Mouse (Mus musculus) testis, adult 2 months (tissue): ENCODE results near the gene Vdac1. TPM values are rescaled to one million over a fixed set of nuclear protein-coding genes. Genes with fewer than 3 reads are reported as not detected.

Experiments
- H3K27ac ChIP-seq: fragments of 200-500 bp; 2 replicates; pipeline ENCODE4 v1.5.1; 2012; ENCODE audit warnings: low read depth, low read length; ENCODE audit not compliant: control insufficient read depth, insufficient read depth
- H3K27me3 ChIP-seq: fragments of 200-500 bp; 2 replicates; pipeline ENCODE4 v1.6.1; 2012; ENCODE audit warnings: mild to moderate bottlenecking, low read length, moderate library complexity; ENCODE audit not compliant: control insufficient read depth, insufficient read depth
- H3K36me3 ChIP-seq: fragments of 200-500 bp; 2 replicates; pipeline ENCODE4 v1.6.1; 2012; ENCODE audit warnings: mild to moderate bottlenecking, low read length; ENCODE audit not compliant: control insufficient read depth, insufficient read depth
- H3K4me1 ChIP-seq: fragments of 200-500 bp; 2 replicates; pipeline ENCODE4 v1.6.1; 2012; ENCODE audit warnings: low read length; ENCODE audit not compliant: control insufficient read depth, insufficient read depth
- H3K4me3 ChIP-seq: fragments of 200-500 bp; 2 replicates; pipeline ENCODE4 v1.5.1; 2012; ENCODE audit warnings: low read depth, mild to moderate bottlenecking, low read length, moderate library complexity, mixed read lengths; ENCODE audit not compliant: control insufficient read depth
- CTCF ChIP-seq: fragments of 200-500 bp; IDR thresholded peaks from 2 replicates; pipeline ENCODE4 v1.5.1; 2012; ENCODE audit warnings: low read depth, mild to moderate bottlenecking, inconsistent platforms, low read length, moderate library complexity; ENCODE audit not compliant: control insufficient read depth, insufficient read depth, insufficient replicate concordance
- POLR2A ChIP-seq: fragments of 200-500 bp; IDR thresholded peaks from 2 replicates; pipeline ENCODE4 v1.6.1; 2012; ENCODE audit warnings: low read depth, mild to moderate bottlenecking, inconsistent platforms, low read length, moderate library complexity; ENCODE audit not compliant: control insufficient read depth
- polyA plus RNA-seq: library from polyadenylated mRNA; depleted of rRNA; stranded (reverse); fragments of >200 nt; gene quantifications from 2 replicates; pipeline ENCODE4 v1.2.3, GENCODE M21; 2012; rRNA removed

Vdac1 gene
- polyA plus RNA-seq, 1 experiment = 16.7 TPM

DNA sequence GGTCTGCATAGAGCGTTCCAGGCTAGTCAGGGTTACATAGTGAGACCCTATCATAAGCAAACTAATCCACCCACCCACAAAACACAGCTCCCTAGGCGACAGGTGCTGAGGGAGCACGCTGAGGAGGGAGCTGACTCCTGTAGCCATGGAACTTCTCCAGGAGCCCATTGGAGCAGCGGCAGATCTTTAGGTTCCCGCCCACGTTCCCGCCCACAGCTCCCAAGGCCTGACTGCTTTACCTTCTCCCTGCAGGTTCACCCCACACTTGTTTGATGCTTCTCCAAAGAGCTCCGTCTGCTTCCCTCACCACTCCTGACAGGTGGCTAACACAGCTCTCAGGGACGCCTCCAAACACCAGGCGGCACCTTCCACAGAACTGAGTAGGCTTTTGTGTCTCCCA is 76.5 kb downstream of the Vdac1 start:
- TF ChIP-seq POLR2A (no peak), CTCF (no peak)
- no peak overlapping the region for H3K27ac ChIP-seq
- no peaks in the 10 kb centered on the region for H3K27me3 ChIP-seq
- H3K4me1 ChIP-seq = no peaks in the 10 kb centered on the region
- H3K36me3 ChIP-seq = no peaks in the 10 kb centered on the region
- H3K4me3 ChIP-seq = no peak overlapping the region

Other genes with a start within 250 kb of the Vdac1 start
- 0.11 TPM in 1 of 2 replicates, not detected in the other for gene Olfr1373, start 215.3 kb upstream of the Vdac1 start, polyA plus RNA-seq
- gene Olfr1371, start 146.9 kb upstream of the Vdac1 start, polyA plus RNA-seq = 0.28 TPM in 1 of 2 replicates, not detected in the other
- gene Skp1a, start 128.9 kb upstream of the Vdac1 start, polyA plus RNA-seq = 89.0 and 95.9 TPM in 2 replicates
- gene Tcf7, start 77.8 kb upstream of the Vdac1 start, polyA plus RNA-seq = 8.3 and 9.0 TPM in 2 replicates
- gene 9530068E07Rik, start 35.6 kb downstream of the Vdac1 start, polyA plus RNA-seq = 66.5 and 70.2 TPM in 2 replicates